Mouse (Mus musculus): ENCODE data around the gene Cst7. TPM values are rescaled to one million over a fixed set of nuclear protein-coding genes. Genes with fewer than 3 reads are reported as not detected.

Gene Cst7
- polyA plus RNA-seq (2017; shearing (Covaris generic)), result 326 TPM

GRCm38 (mm10) chr2:150569847-150570590 lies at the start of gene Cst7:
TSS of gene Cst7 (plus strand) at chr2:150570415.

GRCm38 (mm10) chr2:150608087-150608799 lies 38.0 kb downstream of the Cst7 start, which contains the start of gene Apmap:
TSS of gene Apmap (minus strand) at chr2:150608567.

Other genes with a start within 250 kb of the Cst7 start
- 26.5 TPM for gene Gm10130, start 246.7 kb upstream of the Cst7 start, polyA plus RNA-seq (2017; shearing (Covaris generic))
- 8.5 TPM for gene 3300002I08Rik, start 207.7 kb upstream of the Cst7 start, polyA plus RNA-seq (2017; shearing (Covaris generic))
- 9.4 TPM for gene Zfp442, start 118.9 kb upstream of the Cst7 start, polyA plus RNA-seq (2017; shearing (Covaris generic))
- 0.50 TPM for gene Zfp345, start 85.3 kb upstream of the Cst7 start, polyA plus RNA-seq (2017; shearing (Covaris generic))
- gene Apmap, start 38.2 kb downstream of the Cst7 start, polyA plus RNA-seq (2017; shearing (Covaris generic)), result 37.0 TPM
- 19.7 TPM for gene Acss1, start 98.1 kb downstream of the Cst7 start, polyA plus RNA-seq (2017; shearing (Covaris generic))
- gene Vsx1, start 118.9 kb downstream of the Cst7 start, polyA plus RNA-seq (2017; shearing (Covaris generic)), result not detected
- gene Entpd6, start 178.6 kb downstream of the Cst7 start, polyA plus RNA-seq (2017; shearing (Covaris generic)), result 59.5 TPM
- gene Pygb, start 216.3 kb downstream of the Cst7 start, polyA plus RNA-seq (2017; shearing (Covaris generic)), result 115 TPM